Mouse (Mus musculus) cerebellum, adult 2 months (tissue): Measurements from ENCODE around the gene Mpv17l. TPM values are rescaled to one million over a fixed set of nuclear protein-coding genes. Genes with fewer than 3 reads are reported as not detected.
"Not testable (repeated sequence)": the region's sequence is repeated elsewhere in the genome, so short reads cannot be mapped to it uniquely, and the experiment has no call there.

ENCODE experiments used
- DNase-seq, 2 experiments: peaks; one replicate each; pipeline ENCODE4 v3.0.0; 2021
- H3K27ac ChIP-seq: fragments of 200-500 bp; 2 replicates; pipeline ENCODE4 v1.5.1; 2012; ENCODE audit warnings: low read length, control low read depth, inconsistent platforms; ENCODE audit not compliant: insufficient read depth
- H3K27me3 ChIP-seq: fragments of 200-500 bp; 2 replicates; pipeline ENCODE4 v1.6.1; 2012; ENCODE audit warnings: inconsistent platforms, mild to moderate bottlenecking, low read length, moderate library complexity; ENCODE audit not compliant: control insufficient read depth, insufficient read depth
- H3K4me1 ChIP-seq: fragments of 200-500 bp; 2 replicates; pipeline ENCODE4 v1.6.1; 2011; ENCODE audit warnings: low read length; ENCODE audit not compliant: control insufficient read depth, insufficient read depth
- H3K4me3 ChIP-seq: fragments of 200-500 bp; replicated peaks from 2 replicates; pipeline ENCODE3; 2011; ENCODE audit warnings: mild to moderate bottlenecking, low read depth, low read length, control low read depth; ENCODE audit not compliant: insufficient read depth
- CTCF ChIP-seq: fragments of 200-500 bp; IDR thresholded peaks from 2 replicates; pipeline ENCODE4 v1.5.1; 2011; ENCODE audit warnings: low read depth, mild to moderate bottlenecking, control low read depth, low read length, moderate library complexity, borderline replicate concordance; ENCODE audit not compliant: insufficient read depth
- POLR2A ChIP-seq: fragments of 200-500 bp; IDR thresholded peaks from 2 replicates; pipeline ENCODE4 v1.6.1; 2011; ENCODE audit warnings: low read length, control low read depth, borderline replicate concordance; ENCODE audit not compliant: insufficient read depth
- WGBS: fragments of 180-500 bp; shearing (Covaris S2); methylation state at CpG from one replicate; pipeline ENCODE4 v1.1.7; 2018; 5-methylcytosine and 5-hydroxymethylcytosine counted together
- polyA plus RNA-seq: library from polyadenylated mRNA; depleted of rRNA; stranded (reverse); fragments of >200 nt; gene quantifications from 2 replicates; pipeline ENCODE4 v1.2.3, GENCODE M21; 2012

Gene Mpv17l
- polyA plus RNA-seq, 1 experiment, result 30.7 TPM

GRCm38 (mm10) chr16:13972051-13972450 is 69.1 kb downstream of the Mpv17l start:
- no peak for DNase-seq
- Histone ChIP-seq H3K27ac (no peak overlapping the region), H3K4me3 (no peak overlapping the region), H3K4me1 (no peaks in the 10 kb centered on the region), H3K27me3 (no peaks in the 10 kb centered on the region)
- TF ChIP-seq POLR2A (no peak), CTCF (no peak)
- WGBS, result 94% methylated on average over 8 of the region's 8 CpGs

- WGBS, result 74% methylated on average over 4 of the region's 4 CpGs
- not testable (repeated sequence) for H3K4me1 ChIP-seq, DNase-seq, H3K27ac ChIP-seq, H3K4me3 ChIP-seq, H3K27me3 ChIP-seq
Measured at GRCm38 (mm10) chr16:13976358-13976896, 73.5 kb downstream of the Mpv17l start.

GRCm38 (mm10) chr16:13977026-13977425 is 74.1 kb downstream of the Mpv17l start:
- H3K27me3 ChIP-seq, H3K4me1 ChIP-seq, H3K4me3 ChIP-seq, DNase-seq, H3K27ac ChIP-seq: not testable (repeated sequence)
- WGBS, result 63% methylated on average over 1 of the region's 1 CpGs

GRCm38 (mm10) chr16:13981726-13982125 is 78.8 kb downstream of the Mpv17l start:
- H3K27me3 ChIP-seq, H3K4me1 ChIP-seq, H3K27ac ChIP-seq, H3K4me3 ChIP-seq, DNase-seq: not testable (repeated sequence)
- 71% methylated on average over 3 of the region's 3 CpGs for WGBS

- no peak for DNase-seq
- WGBS, result 88% methylated on average over 5 of the region's 5 CpGs
- H3K4me3 ChIP-seq, result no peak overlapping the region
- H3K4me1 ChIP-seq, result peaks cover 5% of the 10 kb centered on the region; the same call in 1 of the 2 replicates
- no peaks in the 10 kb centered on the region for H3K27me3 ChIP-seq
- no peak for TF ChIP-seq CTCF
- no peak for TF ChIP-seq POLR2A
- H3K27ac ChIP-seq, result no peak overlapping the region
Measured at GRCm38 (mm10) chr16:13983161-13983560, 80.2 kb downstream of the Mpv17l start.

- WGBS, result 28% methylated on average over 3 of the region's 3 CpGs
- Histone ChIP-seq H3K27ac (peak overlapping the region; percentile 25; the same call in 1 of the 2 replicates), H3K4me1 (peaks cover 5% of the 10 kb centered on the region; the same call in 1 of the 2 replicates), H3K4me3 (peak overlapping the region; percentile 75), H3K27me3 (no peaks in the 10 kb centered on the region)
- DNase-seq, result no peak
- no peak for TF ChIP-seq POLR2A
- no peak for TF ChIP-seq CTCF
Measured at GRCm38 (mm10) chr16:13986197-13986573, 83.2 kb downstream of the Mpv17l start.

- H3K27me3 ChIP-seq, result no peaks in the 10 kb centered on the region
- peak within 1 kb of the TSS; percentile 75 for H3K4me3 ChIP-seq
- H3K27ac ChIP-seq, result peak within 1 kb of the TSS; percentile 68
- peak; percentile 76; the same call in 1 of the 2 replicates for TF ChIP-seq POLR2A
- no peak for TF ChIP-seq CTCF
- peak; percentile 76 to 79 for DNase-seq
- WGBS, result under 1% methylated on average over 31 of the region's 31 CpGs
- H3K4me1 ChIP-seq, result peaks cover 5% of the 10 kb centered on the region; the same call in 1 of the 2 replicates
Measured at GRCm38 (mm10) chr16:13986574-13987478, 83.9 kb downstream of the Mpv17l start, which contains the start of the genes 2900011O08Rik and Ifitm7. 2900011O08Rik (plus strand) TSS chr16:13986604. Ifitm7 (minus strand) TSS chr16:13986888.

GRCm38 (mm10) chr16:13992518-13993248 is 89.7 kb downstream of the Mpv17l start:
- whole genome bisulfite sequencing, result 77% methylated on average over 11 of the region's 11 CpGs
- no peak for DNase-seq
- Histone ChIP-seq H3K27me3 (no peaks in the 10 kb centered on the region), H3K4me3 (no peak overlapping the region), H3K27ac (no peak overlapping the region), H3K4me1 (peaks cover 3% of the 10 kb centered on the region; the same call in 1 of the 2 replicates)
- TF ChIP-seq POLR2A, result no peak
- TF ChIP-seq CTCF, result no peak
